Mouse (Mus musculus) heart, embryonic 11.5 days (tissue): ENCODE data around the gene Zbp1. TPM values are rescaled to one million over a fixed set of nuclear protein-coding genes. Genes with fewer than 3 reads are reported as not detected.

Source experiments
- ATAC-seq: fragments of 200-750 bp; cut with Nextera tagmentation; replicated peaks from 2 replicates; pipeline ENCODE4 v1.8.0; 2017; ENCODE audit warnings: moderate library complexity; ENCODE audit not compliant: insufficient number of reproducible peaks, low FRiP score, low TSS enrichment
- H3K27ac ChIP-seq: fragments of 300-500 bp; sonication (generic); 2 replicates; pipeline ENCODE4 v1.5.1; 2014; ENCODE audit warnings: mild to moderate bottlenecking, low read depth, low read length
- H3K27me3 ChIP-seq: fragments of 300-500 bp; sonication (generic); 2 replicates; pipeline ENCODE4 v1.6.1; 2014; ENCODE audit warnings: mild to moderate bottlenecking, low read length, mixed read lengths; ENCODE audit not compliant: control insufficient read depth, insufficient read depth
- H3K36me3 ChIP-seq: fragments of 300-500 bp; sonication (generic); 2 replicates; pipeline ENCODE4 v1.6.1; 2014; ENCODE audit warnings: mild to moderate bottlenecking, low read length, moderate library complexity, mixed read lengths; ENCODE audit not compliant: control insufficient read depth, insufficient read depth
- H3K4me1 ChIP-seq: fragments of 300-500 bp; sonication (generic); 2 replicates; pipeline ENCODE4 v1.6.1; 2014; ENCODE audit warnings: low read length; ENCODE audit not compliant: control insufficient read depth, insufficient read depth
- H3K4me2 ChIP-seq: fragments of 300-500 bp; sonication (generic); 2 replicates; pipeline ENCODE4 v1.6.1; 2014; ENCODE audit warnings: mild to moderate bottlenecking, moderate library complexity
- H3K4me3 ChIP-seq: fragments of 300-500 bp; sonication (generic); 2 replicates; pipeline ENCODE4 v1.5.1; 2014; ENCODE audit warnings: low read depth, low read length
- H3K9ac ChIP-seq: fragments of 300-500 bp; sonication (generic); 2 replicates; pipeline ENCODE4 v1.6.1; 2014; ENCODE audit warnings: mild to moderate bottlenecking, low read depth, low read length, moderate library complexity
- H3K9me3 ChIP-seq: fragments of 300-500 bp; sonication (generic); replicated peaks from 2 replicates; pipeline ENCODE4 v1.6.1; 2016; ENCODE audit warnings: low read length; ENCODE audit not compliant: control insufficient read depth
- WGBS: fragments of 180-500 bp; shearing (Covaris S2); extraction: QIAGEN DNeasy Blood & Tissue Kit; methylation state at CpG from one replicate; pipeline ENCODE4 v1.1.7; 2014; ENCODE audit not compliant: insufficient replicate concordance; 5-methylcytosine and 5-hydroxymethylcytosine counted together
- polyA plus RNA-seq: library from polyadenylated mRNA; unstranded; fragments of >200 nt; fragmentation: Nextera tagmentation; extraction: Ambion mirVana; gene quantifications from 2 replicates; pipeline ENCODE4 v1.2.1, GENCODE M21; 2014

Zbp1 gene
- polyA plus RNA-seq, 1 experiment from 2014 or later = not detected

DNA sequence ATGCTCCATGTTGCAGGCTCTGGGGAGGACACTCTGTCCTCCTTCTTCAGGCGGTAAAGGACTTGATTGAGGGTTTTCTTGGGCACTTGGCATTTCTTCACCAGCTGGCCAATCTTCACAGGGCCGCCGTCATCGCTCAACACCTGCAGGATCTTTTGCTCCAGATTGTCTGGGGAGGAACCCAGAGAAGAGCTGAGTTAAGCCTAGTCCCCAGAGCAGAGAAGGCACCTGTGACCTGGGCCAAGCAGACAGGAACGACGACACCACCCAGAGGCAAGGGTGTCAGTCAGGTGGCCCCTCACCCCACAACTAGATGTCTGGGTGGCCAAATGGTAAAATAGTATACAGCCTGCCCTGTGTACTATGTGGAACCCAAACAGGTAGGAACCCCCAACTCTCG, 1.9 kb downstream of the Zbp1 start:
- ATAC-seq = no peak

DNA sequence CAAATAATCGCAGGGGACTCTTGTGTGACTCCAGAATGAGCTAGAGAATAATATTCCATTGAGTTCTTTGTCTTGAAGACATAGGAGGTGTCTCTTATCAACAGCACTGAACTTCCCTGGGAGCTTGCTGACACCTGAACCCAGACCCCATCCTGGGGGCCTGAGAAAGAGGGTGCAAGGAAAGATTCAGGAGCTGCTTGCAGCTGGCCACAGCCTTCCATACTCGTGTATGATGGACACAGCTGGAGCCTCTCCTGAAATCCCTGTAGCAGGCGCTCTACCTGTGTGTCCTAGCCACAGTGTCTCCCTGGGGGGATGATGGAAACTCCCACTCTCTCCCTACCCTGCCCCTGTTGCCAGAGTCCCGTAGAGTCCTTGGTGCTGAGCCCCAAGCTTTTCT, 6.5 kb downstream of the Zbp1 start:
- no peaks in the 10 kb centered on the region for H3K36me3 ChIP-seq
- H3K27ac ChIP-seq = no peak overlapping the region
- H3K27me3 ChIP-seq = peaks cover 5% of the 10 kb centered on the region
- 67% methylated on average over 4 of the region's 4 CpGs for WGBS
- H3K9me3 ChIP-seq = no peaks in the 10 kb centered on the region
- no peaks in the 10 kb centered on the region for H3K4me1 ChIP-seq
- H3K4me2 ChIP-seq = no peak overlapping the region
- no peak overlapping the region for H3K4me3 ChIP-seq
- no peak overlapping the region for H3K9ac ChIP-seq
- ATAC-seq = no peak

More for the DNA sequence above, 1.9 kb downstream of the Zbp1 start:
- no peak overlapping the region for H3K4me3 ChIP-seq
- H3K4me2 ChIP-seq = no peak overlapping the region
- 79% methylated on average over 7 of the region's 7 CpGs for WGBS
- H3K27ac ChIP-seq = no peak overlapping the region
- H3K27me3 ChIP-seq = peaks cover 13% of the 10 kb centered on the region
- H3K9me3 ChIP-seq = no peaks in the 10 kb centered on the region
- H3K36me3 ChIP-seq = no peaks in the 10 kb centered on the region
- H3K4me1 ChIP-seq = no peaks in the 10 kb centered on the region
- no peak overlapping the region for H3K9ac ChIP-seq

DNA sequence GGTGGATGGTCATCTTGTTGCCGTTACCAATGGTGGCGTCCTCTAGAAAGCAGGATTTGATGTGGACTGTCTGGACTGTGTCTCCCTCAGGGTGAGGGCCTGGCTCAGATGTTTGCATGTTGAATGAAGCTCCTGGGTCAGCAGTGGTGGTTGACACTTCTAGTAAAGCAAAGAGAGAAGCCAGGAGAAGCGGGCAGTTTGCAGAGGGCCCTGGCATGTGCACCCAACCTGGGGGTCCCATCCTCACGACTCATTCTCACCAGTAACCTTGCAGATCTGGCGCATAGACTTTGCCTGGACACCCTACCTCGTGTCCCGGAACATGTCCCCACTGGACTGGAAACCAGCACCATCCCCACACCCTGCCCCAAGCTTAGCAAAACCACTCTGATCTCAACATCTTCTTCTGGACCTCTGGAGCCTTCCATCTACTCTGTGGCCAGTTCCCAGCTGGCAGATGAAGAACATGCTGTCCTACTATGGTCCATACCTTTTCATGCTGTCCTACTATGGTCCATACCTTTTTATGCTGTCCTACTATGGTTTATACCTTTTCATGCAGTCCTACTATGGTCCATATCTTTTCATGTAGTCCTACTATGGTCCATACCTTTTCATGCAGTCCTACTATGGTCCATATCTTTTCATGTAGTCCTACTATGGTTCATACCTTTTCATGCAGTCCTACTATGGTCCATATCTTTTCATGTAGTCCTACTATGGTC, 9.5 kb downstream of the Zbp1 start:
- H3K4me2 ChIP-seq = no peak overlapping the region
- H3K27ac ChIP-seq = no peak overlapping the region
- H3K9me3 ChIP-seq = no peaks in the 10 kb centered on the region; the same call in 1 of the 2 replicates
- no peak overlapping the region for H3K9ac ChIP-seq
- H3K36me3 ChIP-seq = no peaks in the 10 kb centered on the region
- H3K4me3 ChIP-seq = no peak overlapping the region
- no peak for ATAC-seq
- H3K27me3 ChIP-seq = no peaks in the 10 kb centered on the region
- H3K4me1 ChIP-seq = no peaks in the 10 kb centered on the region
- 86% methylated on average over 7 of the region's 7 CpGs for WGBS

DNA sequence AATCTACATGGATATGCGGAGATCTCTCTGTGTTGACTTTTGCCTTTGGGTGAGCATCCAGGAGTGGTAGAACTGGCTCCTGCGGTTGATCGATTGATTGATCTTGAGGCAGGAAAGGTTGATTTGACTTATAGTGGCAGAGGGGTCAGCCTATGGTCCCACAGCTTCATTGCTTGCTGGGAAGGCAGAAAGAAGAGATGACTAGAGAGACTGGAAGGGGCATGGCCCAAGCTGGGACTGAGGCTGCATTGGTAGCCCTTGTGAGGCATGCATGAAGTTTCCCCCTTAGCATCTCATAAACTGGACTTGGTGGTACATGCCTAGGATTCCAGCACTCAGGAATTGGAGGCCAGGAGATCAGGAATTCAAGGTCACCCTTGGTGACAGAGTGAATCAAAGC, 11.7 kb downstream of the Zbp1 start:
- ATAC-seq = no peak
- Histone ChIP-seq H3K4me3 (no peak overlapping the region), H3K27me3 (no peaks in the 10 kb centered on the region), H3K9me3 (no peaks in the 10 kb centered on the region; the same call in 1 of the 2 replicates), H3K4me1 (no peaks in the 10 kb centered on the region), H3K27ac (no peak overlapping the region), H3K9ac (no peak overlapping the region), H3K4me2 (no peak overlapping the region), H3K36me3 (no peaks in the 10 kb centered on the region)
- 94% methylated on average over 3 of the region's 3 CpGs for WGBS

DNA sequence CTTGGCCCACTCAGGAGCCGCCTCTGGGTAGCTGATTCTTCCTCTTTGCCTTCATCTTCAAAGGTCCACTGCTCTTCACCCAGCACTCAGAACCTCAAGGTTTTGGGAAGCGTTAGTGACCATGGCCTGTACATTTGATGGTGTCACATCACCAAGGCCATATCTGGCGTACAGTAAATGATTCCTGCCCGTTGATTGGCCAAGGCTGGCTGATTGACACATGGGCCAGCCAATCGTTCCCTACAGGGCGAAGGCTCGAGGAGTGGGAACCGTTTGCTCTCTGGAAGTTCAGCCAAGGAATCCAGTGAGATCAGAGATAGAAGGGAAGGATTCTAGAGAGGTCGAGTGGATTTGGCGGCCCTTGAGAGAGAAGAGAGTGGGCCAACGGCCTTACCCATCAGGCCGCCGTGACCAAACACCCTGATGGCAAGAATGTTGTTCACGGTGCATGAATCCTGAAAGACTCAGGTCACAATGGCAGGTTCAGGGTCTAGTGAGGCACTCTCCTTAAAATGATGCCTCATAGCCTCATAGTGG, 13.1 kb downstream of the Zbp1 start:
- Histone ChIP-seq H3K4me3 (no peak overlapping the region), H3K4me1 (no peaks in the 10 kb centered on the region), H3K27me3 (no peaks in the 10 kb centered on the region), H3K9ac (no peak overlapping the region), H3K27ac (no peak overlapping the region), H3K9me3 (no peaks in the 10 kb centered on the region; the same call in 1 of the 2 replicates), H3K36me3 (no peaks in the 10 kb centered on the region), H3K4me2 (no peak overlapping the region)
- no peak for ATAC-seq
- WGBS = 91% methylated on average over 14 of the region's 14 CpGs

DNA sequence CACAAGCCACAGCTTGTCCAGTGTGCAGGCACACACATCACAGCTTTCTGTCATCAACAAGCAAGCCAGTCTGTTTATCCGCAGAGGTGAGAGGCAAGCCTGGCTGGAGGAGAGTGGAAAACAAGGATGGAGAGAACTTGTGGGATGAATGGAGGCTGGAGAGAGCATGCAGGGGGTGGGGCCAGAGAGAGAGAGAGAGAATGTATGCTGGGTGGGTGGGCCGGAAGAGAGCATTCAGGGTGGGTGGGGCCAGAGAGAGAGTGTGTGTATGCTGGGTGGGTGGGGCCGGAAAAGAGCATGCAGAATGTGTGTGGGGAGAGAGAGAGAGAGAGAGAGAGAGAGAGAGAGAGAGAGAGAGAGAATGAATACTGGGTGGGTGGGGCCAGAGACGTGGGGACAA, 14.1 kb downstream of the Zbp1 start:
- no peaks in the 10 kb centered on the region for H3K27me3 ChIP-seq
- no peak overlapping the region for H3K27ac ChIP-seq
- whole genome bisulfite sequencing = 68% methylated on average over 4 of the region's 4 CpGs
- H3K4me2 ChIP-seq = no peak overlapping the region
- no peak overlapping the region for H3K4me3 ChIP-seq
- ATAC-seq = no peak
- no peaks in the 10 kb centered on the region for H3K4me1 ChIP-seq
- no peaks in the 10 kb centered on the region for H3K36me3 ChIP-seq
- H3K9ac ChIP-seq = no peak overlapping the region
- no peaks in the 10 kb centered on the region; the same call in 1 of the 2 replicates for H3K9me3 ChIP-seq

DNA sequence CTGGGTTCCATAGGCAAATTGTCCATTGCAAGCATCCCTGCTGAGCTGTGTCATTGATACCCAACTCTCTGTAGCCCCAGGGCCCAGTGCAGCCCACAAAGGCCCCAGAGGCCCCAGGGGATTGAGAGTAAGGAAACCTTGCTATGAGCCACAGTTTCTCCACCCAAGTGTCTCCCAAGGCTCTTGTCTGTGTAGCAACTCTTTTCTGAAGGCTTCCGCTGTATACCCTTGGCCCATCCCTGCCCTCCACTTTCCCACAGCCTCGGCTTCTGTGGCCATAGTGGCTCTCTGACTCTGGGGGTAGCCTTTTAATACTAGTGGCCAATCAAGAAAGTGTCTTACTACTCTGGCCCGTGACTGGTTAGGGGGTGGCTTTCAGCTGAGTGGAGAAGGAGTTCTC, 15.0 kb downstream of the Zbp1 start:
- ATAC-seq = no peak
- H3K27ac ChIP-seq = no peak overlapping the region
- no peak overlapping the region for H3K4me3 ChIP-seq
- no peak overlapping the region for H3K4me2 ChIP-seq
- 78% methylated on average over 3 of the region's 3 CpGs for WGBS
- H3K36me3 ChIP-seq = no peaks in the 10 kb centered on the region
- no peaks in the 10 kb centered on the region for H3K4me1 ChIP-seq
- H3K9ac ChIP-seq = no peak overlapping the region
- H3K27me3 ChIP-seq = no peaks in the 10 kb centered on the region
- no peaks in the 10 kb centered on the region; the same call in 1 of the 2 replicates for H3K9me3 ChIP-seq

DNA sequence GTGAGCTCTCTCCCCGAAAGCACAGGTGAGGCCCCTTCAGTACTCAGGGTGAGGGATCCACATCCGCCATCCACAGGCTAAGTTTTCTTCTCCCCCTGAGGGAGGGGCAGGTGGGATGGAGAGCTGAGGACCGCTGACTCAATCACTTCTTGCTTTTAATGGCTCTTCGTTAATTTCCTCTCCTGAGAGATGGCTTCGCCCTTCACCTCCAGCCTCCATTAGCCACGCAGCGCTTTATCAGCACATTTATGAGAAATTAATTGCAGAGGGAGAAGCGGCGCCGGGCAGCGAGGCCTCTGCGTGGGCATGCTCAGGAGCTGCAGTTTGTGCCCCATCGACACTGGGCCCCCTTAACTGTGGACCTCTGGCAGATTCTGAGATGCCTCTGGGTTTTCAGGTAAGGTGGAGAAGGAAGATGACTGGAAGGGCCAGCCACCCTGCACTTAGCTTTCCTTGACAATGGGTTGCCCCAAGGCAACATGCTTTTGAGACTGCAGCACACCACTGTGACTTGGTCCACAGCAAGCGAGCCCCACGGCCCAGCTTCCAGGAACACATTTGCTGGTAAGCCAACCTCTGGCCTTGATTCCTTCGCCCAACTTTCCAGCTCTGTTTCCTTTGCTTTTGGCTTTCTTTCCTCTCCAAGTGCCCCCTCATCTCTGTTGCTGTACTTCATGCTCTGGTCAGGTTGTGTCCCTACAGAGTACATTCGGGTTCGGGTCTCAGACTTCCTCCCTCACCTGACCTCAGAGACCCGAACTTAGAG, 15.6 kb downstream of the Zbp1 start:
- no peak for ATAC-seq
- WGBS = 87% methylated on average over 19 of the region's 19 CpGs
- H3K9me3 ChIP-seq = no peaks in the 10 kb centered on the region; the same call in 1 of the 2 replicates
- no peak overlapping the region for H3K27ac ChIP-seq
- no peaks in the 10 kb centered on the region for H3K27me3 ChIP-seq
- H3K4me3 ChIP-seq = no peak overlapping the region
- H3K4me2 ChIP-seq = no peak overlapping the region
- H3K4me1 ChIP-seq = no peaks in the 10 kb centered on the region
- H3K9ac ChIP-seq = no peak overlapping the region
- H3K36me3 ChIP-seq = no peaks in the 10 kb centered on the region
